Mouse (Mus musculus) kidney, postnatal 4 days (tissue): ENCODE results near the gene Aunip.

ENCODE experiments used
- DNase-seq, 2 experiments: peaks; one replicate each; pipeline ENCODE4 v3.0.0; 2021; ENCODE audit warnings: mixed read lengths in 2 of 2

Gene Aunip

GRCm38 (mm10) chr4:134517719-134518118, 6.9 kb downstream of the Aunip start:
- DNase-seq = no peak

DNA sequence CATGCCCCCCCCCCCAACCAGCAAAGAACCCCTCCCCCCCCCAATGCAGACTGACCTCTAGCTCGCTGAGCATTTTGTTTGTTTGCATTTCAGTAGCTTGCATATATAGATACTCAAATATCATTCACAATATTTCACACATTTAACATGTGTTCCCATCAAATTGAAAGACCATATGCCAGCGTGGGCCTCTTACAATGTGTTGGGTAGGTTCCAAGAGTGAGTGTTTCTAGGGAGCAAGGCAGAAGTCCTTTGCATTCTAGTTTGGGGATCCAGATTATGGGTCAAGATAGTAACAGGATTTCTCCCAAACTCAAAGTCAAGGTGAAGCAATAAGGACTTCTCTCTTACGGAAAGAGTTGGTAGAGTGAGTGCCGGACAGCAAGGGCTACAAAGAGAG, 7.7 kb downstream of the Aunip start:
- no peak for DNase-seq

DNA sequence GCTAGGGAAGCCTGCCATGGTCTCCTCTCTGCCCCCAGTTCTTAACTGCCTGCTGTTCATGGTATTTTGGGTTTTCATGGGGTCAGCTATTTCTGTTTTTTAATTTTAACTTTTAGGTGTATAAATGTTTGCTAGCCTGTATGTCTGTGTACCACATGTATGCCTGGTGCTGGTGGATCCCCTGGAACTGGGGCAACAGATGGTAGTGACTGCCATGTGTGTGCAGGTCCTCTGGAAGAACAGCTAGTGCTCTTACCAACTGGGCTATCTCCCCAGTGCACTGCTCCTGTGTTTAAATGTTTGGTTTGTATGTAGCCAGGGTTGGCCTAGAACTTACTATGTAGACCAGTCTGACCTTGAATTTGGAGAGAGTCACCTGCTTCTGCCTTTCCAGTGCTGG, 8.5 kb downstream of the Aunip start:
- DNase-seq = no peak

GRCm38 (mm10) chr4:134523447-134523846, 12.6 kb downstream of the Aunip start:
- DNase-seq = no peak

GRCm38 (mm10) chr4:134525806-134526205, 15.0 kb downstream of the Aunip start:
- no peak for DNase-seq

- no peak for DNase-seq
Measured at GRCm38 (mm10) chr4:134526220-134526619, 15.4 kb downstream of the Aunip start.

GRCm38 (mm10) chr4:134532928-134533327, 22.1 kb downstream of the Aunip start:
- DNase-seq = no peak

- no peak for DNase-seq
Measured at GRCm38 (mm10) chr4:134533421-134533820, 22.6 kb downstream of the Aunip start.

DNA sequence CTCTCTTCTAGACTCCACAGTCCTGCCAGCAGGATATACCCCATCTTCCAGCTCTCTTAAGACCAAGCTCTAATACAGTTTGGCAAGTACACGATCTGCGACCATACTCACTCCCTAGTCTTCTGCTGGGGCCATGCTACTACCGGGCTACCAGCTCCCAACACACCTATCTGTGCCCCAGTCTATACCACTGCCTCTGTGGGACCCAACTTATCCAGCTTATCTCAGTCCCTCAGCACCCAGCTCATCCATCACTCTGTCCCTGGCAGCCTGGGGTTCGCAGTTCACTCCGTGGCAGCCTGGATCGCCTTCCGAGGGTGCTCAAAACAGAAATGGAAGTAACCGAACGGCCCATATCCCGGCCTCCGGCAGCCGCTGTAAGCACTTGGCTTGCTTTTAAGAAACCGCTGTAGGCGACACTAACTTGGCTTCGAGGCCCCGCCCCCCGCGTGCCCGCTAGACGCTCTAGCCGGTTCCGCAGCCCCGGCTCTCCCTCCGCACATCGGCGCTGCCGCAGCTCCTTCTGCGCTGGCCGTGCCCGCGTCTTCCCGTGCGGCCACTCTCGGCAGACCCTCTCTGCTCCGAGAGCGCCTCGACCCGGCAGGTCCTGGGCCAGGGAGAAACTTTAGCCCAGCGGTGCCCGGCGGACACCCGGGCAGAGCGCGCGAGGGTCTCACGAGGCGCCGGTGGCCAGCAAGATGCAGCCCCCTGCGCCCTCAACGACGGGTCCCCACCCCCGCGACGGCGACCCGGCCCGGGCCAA, 23.5 kb downstream of the Aunip start:
- peak; percentile 82 to 88 for DNase-seq

DNA sequence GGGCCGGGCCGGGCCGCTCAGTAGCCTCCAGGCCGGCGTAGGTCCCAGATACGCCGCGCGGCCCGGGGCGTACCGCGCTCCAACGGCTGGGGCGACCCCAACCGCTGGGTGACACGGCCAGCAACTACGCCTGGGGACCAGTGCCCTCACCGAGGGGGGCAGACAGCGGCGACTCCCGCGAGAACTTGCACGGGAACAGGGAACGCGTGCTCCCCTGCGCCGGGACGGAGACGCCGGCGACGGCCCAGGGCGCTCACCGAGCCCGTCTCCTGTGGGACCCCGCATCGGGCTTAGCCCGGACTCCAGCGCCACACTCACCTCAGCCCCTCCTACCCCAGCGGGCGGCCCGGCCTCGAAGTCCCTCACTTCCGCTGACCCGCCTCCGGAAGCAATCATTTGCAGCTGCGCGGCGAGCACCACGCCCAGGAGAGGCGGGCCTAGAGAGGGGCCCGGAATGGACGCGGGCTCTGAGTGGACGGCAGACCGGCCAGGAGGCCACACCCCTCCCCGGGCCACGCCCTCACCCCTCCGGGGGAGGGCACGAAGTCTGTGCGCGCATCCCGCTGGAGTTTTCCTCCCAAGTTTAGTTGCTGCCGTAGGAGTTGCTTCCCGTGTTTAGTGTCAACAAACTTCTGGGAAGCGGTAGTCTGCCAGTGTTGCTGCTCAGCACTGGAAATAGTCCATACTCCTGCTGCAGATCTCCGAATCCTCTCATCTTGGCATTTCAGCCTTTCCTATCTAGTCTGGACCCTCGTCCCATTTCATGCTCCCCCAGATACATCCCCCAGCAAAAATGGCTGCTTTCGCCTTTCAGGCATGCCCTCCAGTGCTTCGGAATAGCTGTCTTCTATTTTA, 24.4 kb downstream of the Aunip start, which contains the start of gene Mtfr1l:
Mtfr1l (minus strand) TSS at position 456 of the 855 bp plus-strand sequence.
- DNase-seq = peak; percentile 97 to 99

DNA sequence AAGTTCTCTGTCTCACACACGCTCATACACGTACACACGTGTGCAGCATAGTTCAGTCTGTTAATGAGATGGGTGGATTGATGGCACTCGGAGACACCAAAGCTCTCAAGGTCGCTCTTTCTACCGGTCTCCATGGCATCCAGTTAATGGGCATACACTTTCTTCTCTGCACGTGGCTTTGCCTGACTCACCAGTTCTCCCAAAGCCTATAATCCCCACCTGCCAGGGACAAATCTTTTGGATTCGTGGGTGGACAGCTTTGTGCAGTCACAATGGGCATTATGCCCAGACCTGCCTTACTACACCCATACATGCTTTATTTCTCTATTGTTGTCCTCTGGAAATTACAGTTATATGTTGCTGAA, 25.0 kb downstream of the Aunip start:
- no peak for DNase-seq

GRCm38 (mm10) chr4:134538997-134539580, 28.3 kb downstream of the Aunip start:
- DNase-seq = no peak

DNA sequence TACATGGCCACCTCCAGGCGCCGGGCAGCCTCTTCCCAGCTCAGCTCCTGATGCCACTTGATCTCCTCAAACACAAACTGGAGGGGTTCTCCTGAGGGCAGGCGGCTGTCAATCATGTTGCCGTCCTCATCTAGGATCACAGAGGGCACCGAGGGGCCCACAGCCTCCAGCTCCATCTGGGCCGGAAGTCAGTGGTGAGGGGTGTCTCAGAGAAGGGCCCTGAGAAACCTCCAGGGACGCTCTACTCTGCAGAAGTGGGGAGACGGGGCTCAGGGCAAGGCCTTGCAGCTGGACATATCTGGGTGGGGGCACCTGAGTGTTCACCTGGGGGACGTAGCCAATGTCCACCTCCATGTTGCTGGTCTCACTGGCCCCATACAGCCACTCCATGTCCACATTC, 31.9 kb downstream of the Aunip start:
- DNase-seq = no peak

GRCm38 (mm10) chr4:134543261-134543660, 32.5 kb downstream of the Aunip start:
- DNase-seq = peak; percentile 96 to 97

DNA sequence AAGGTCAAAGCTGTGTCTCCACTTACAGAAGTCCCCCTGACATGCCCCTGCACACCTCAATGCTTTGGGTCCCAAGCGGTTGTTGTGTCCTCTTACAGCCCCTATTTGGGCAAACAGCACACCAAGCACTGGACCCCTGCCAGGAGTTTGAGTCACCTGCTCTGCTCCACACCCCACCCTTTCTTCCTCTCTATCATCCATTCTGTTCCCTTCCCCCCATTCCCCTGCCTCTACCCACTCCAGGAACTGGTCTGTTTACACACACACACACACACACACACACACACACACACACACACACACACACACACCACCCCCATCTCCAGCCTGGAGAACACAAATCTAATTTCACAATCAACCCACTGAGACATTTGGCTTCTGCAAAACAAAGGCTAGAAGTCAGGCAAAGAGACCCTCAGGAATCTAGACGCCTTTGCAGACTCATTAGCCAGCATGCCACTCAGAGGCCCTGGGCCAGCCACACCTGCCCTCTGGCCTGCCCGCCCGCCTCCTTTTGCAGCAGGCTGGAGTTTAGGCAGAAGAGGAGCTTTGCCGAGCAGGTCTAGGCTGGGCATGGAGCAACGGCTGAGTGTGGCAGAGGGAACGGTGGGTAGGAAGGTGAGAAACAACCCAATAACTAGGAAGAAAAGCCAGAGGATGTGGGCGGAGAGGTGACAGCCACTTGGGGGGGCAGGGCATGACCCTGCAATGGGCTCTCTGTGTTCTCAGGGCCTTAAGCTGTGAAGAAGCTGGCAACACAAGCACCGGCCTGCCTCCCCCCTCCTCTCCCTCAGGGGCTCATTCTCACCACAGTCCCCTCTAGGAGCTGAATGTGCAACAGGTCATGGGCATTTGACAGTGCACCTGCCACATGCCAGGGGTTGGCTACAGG, 36.3 kb downstream of the Aunip start:
- no peak for DNase-seq

- peak in 1 of 2 experiments; percentile 27 for DNase-seq
Measured at GRCm38 (mm10) chr4:134548169-134548938, 37.6 kb downstream of the Aunip start.

DNA sequence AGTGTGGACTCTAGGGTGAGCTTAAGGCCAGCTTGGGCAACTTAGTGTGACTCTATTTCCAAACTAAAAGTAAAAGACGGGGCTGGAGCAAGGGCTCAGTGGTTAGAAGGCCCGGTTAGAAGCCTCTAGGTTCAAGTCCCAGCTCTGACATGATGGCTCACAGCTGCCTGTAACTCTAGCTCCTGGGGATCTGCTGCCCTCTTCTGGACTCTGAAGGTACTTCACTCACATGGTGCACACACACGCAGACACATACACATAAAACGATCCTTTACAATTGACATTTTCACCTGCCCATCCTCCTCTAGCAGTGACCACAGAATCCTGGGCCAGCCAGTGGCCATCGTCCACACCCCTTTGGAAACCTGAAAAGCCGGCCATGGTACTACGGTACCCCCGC, 39.1 kb downstream of the Aunip start:
- DNase-seq = no peak

GRCm38 (mm10) chr4:134551494-134552316, 40.9 kb downstream of the Aunip start, which contains the start of gene Selenon:
Gene Selenon, minus strand, starts transcription at chr4:134552166.
- DNase-seq = peak; percentile 78 to 83

GRCm38 (mm10) chr4:134553631-134554030, 42.8 kb downstream of the Aunip start:
- no peak for DNase-seq

- DNase-seq = peak; percentile 69 to 78
Measured at GRCm38 (mm10) chr4:134555956-134556580, 45.3 kb downstream of the Aunip start.
